Mouse (Mus musculus) kidney, embryonic 16.5 days (tissue): ENCODE measurements around the gene Ccdc88a. TPM values are rescaled to one million over a fixed set of nuclear protein-coding genes. Genes with fewer than 3 reads are reported as not detected.

ENCODE experiments used
- ATAC-seq: fragments of 200-750 bp; cut with Nextera tagmentation; 2 replicates; pipeline ENCODE4 v1.8.0; 2017; ENCODE audit warnings: moderate TSS enrichment; ENCODE audit not compliant: low FRiP score, low TSS enrichment
- H3K27ac ChIP-seq: fragments of 300-500 bp; sonication (generic); 2 replicates; pipeline ENCODE4 v1.5.1; 2014; ENCODE audit warnings: low read length
- H3K27me3 ChIP-seq: fragments of 300-500 bp; sonication (generic); 2 replicates; pipeline ENCODE4 v1.6.1; 2014; ENCODE audit warnings: low read length, control low read depth, mixed read lengths; ENCODE audit not compliant: insufficient read depth
- H3K36me3 ChIP-seq: fragments of 300-500 bp; sonication (generic); 2 replicates; pipeline ENCODE4 v1.6.1; 2014; ENCODE audit warnings: low read length, control low read depth, mixed read lengths; ENCODE audit not compliant: insufficient read depth
- H3K4me1 ChIP-seq: fragments of 300-500 bp; sonication (generic); 2 replicates; pipeline ENCODE4 v1.6.1; 2014; ENCODE audit warnings: low read length, control low read depth, mixed read lengths; ENCODE audit not compliant: insufficient read depth
- H3K4me2 ChIP-seq: fragments of 300-500 bp; sonication (generic); replicated peaks from 2 replicates; pipeline ENCODE4 v1.6.1; 2014; ENCODE audit warnings: low read depth, low read length
- H3K4me3 ChIP-seq: fragments of 300-500 bp; sonication (generic); 2 replicates; pipeline ENCODE4 v1.5.1; 2014; ENCODE audit warnings: mild to moderate bottlenecking, low read length
- H3K9ac ChIP-seq: fragments of 300-500 bp; sonication (generic); replicated peaks from 2 replicates; pipeline ENCODE4 v1.6.1; 2014; ENCODE audit warnings: low read length
- H3K9me3 ChIP-seq: fragments of 300-500 bp; sonication (generic); 2 replicates; pipeline ENCODE4 v1.6.1; 2016; ENCODE audit warnings: low read length, control low read depth
- WGBS: fragments of 180-500 bp; shearing (Covaris S2); extraction: QIAGEN DNeasy Blood & Tissue Kit; methylation state at CpG from one replicate; pipeline ENCODE4 v1.1.7; 2014; 5-methylcytosine and 5-hydroxymethylcytosine counted together
- polyA plus RNA-seq: library from polyadenylated mRNA; unstranded; fragments of >200 nt; fragmentation: Nextera tagmentation; extraction: Ambion mirVana; gene quantifications from 2 replicates; pipeline ENCODE4 v1.2.1, GENCODE M21; 2015

Gene Ccdc88a
- polyA plus RNA-seq, 1 experiment from 2014 or later = 21.4 TPM

GRCm38 (mm10) chr11:29546762-29547161 lies 173.3 kb downstream of the Ccdc88a start:
- H3K4me2 ChIP-seq = peak overlapping the region; percentile 56
- no peaks in the 10 kb centered on the region for H3K27me3 ChIP-seq
- peak overlapping the region; percentile 84 for H3K27ac ChIP-seq
- H3K4me3 ChIP-seq = peak overlapping the region; percentile 88
- H3K9ac ChIP-seq = peak overlapping the region; percentile 94
- WGBS = 13% methylated on average over 2 of the region's 2 CpGs
- no peak for ATAC-seq
- H3K36me3 ChIP-seq = peaks cover 33% of the 10 kb centered on the region
- peaks cover 15% of the 10 kb centered on the region for H3K4me1 ChIP-seq
- H3K9me3 ChIP-seq = no peaks in the 10 kb centered on the region

- no peaks in the 10 kb centered on the region for H3K27me3 ChIP-seq
- peak overlapping the region; percentile 84 for H3K27ac ChIP-seq
- ATAC-seq = peak; percentile 18
- H3K4me2 ChIP-seq = peak overlapping the region; percentile 56
- H3K36me3 ChIP-seq = peaks cover 30% of the 10 kb centered on the region
- under 1% methylated on average over 27 of the region's 27 CpGs for WGBS
- peak overlapping the region; percentile 88 for H3K4me3 ChIP-seq
- H3K4me1 ChIP-seq = peaks cover 15% of the 10 kb centered on the region
- H3K9ac ChIP-seq = peak overlapping the region; percentile 94
- no peaks in the 10 kb centered on the region for H3K9me3 ChIP-seq
These were observed 173.8 kb downstream of the Ccdc88a start for GRCm38 (mm10) chr11:29547249-29547751.

- Histone ChIP-seq H3K9me3 (no peaks in the 10 kb centered on the region), H3K27me3 (no peaks in the 10 kb centered on the region), H3K4me1 (peaks cover 15% of the 10 kb centered on the region), H3K27ac (peak within 1 kb of the TSS; percentile 84), H3K4me2 (peak within 1 kb of the TSS; percentile 72), H3K36me3 (peaks cover 29% of the 10 kb centered on the region), H3K4me3 (peak within 1 kb of the TSS; percentile 88), H3K9ac (peak within 1 kb of the TSS; percentile 94)
- ATAC-seq = peak; percentile 97
- under 1% methylated on average over 46 of the region's 46 CpGs for WGBS
These were observed 174.5 kb downstream of the Ccdc88a start, which contains the start of the genes Clhc1 and Rps27a for GRCm38 (mm10) chr11:29547752-29548503. TSS of gene Clhc1 (plus strand) at chr11:29547950. TSS of gene Rps27a (minus strand) at chr11:29548109.

- H3K27ac ChIP-seq = peak overlapping the region; percentile 84; the same call in 1 of the 2 replicates
- H3K4me2 ChIP-seq = peak overlapping the region; percentile 72
- 25% methylated on average over 23 of the region's 23 CpGs for WGBS
- H3K9ac ChIP-seq = peak overlapping the region; percentile 94
- H3K4me1 ChIP-seq = peaks cover 15% of the 10 kb centered on the region
- peak overlapping the region; percentile 88 for H3K4me3 ChIP-seq
- no peaks in the 10 kb centered on the region for H3K9me3 ChIP-seq
- ATAC-seq = no peak
- no peaks in the 10 kb centered on the region for H3K27me3 ChIP-seq
- H3K36me3 ChIP-seq = peaks cover 26% of the 10 kb centered on the region
These were observed 175.3 kb downstream of the Ccdc88a start for GRCm38 (mm10) chr11:29548504-29549424.

- 84% methylated on average over 1 of the region's 1 CpGs for WGBS
- ATAC-seq = no peak
- Histone ChIP-seq H3K4me1 (peaks cover 15% of the 10 kb centered on the region), H3K4me2 (no peak overlapping the region), H3K36me3 (peaks cover 19% of the 10 kb centered on the region), H3K9me3 (no peaks in the 10 kb centered on the region), H3K4me3 (no peak overlapping the region), H3K9ac (no peak overlapping the region), H3K27ac (no peak overlapping the region), H3K27me3 (no peaks in the 10 kb centered on the region)
These were observed 175.9 kb downstream of the Ccdc88a start for GRCm38 (mm10) chr11:29549425-29549778.

Other genes with a start within 250 kb of the Ccdc88a start
- gene Pnpt1, start 242.9 kb upstream of the Ccdc88a start, polyA plus RNA-seq = 45.0 and 46.1 TPM in 2 replicates
- 82.6 and 90.8 TPM in 2 replicates for gene Ppp4r3b, start 200.8 kb upstream of the Ccdc88a start, polyA plus RNA-seq
- 58.3 and 61.5 TPM in 2 replicates for gene Cfap36, start 126.2 kb upstream of the Ccdc88a start, polyA plus RNA-seq
- 24.5 and 28.8 TPM in 2 replicates for gene Prorsd1, start 141.4 kb downstream of the Ccdc88a start, polyA plus RNA-seq
- gene Mtif2, start 152.8 kb downstream of the Ccdc88a start, polyA plus RNA-seq = 49.8 and 54.4 TPM in 2 replicates
- gene Clhc1, start 174.3 kb downstream of the Ccdc88a start, polyA plus RNA-seq = 0.15 and 0.21 TPM in 2 replicates
- gene Rps27a, start 174.5 kb downstream of the Ccdc88a start, polyA plus RNA-seq = 908 and 951 TPM in 2 replicates